Mouse (Mus musculus) hindbrain, embryonic 12.5 days (tissue): ENCODE data around the gene Ube2b. TPM values are rescaled to one million over a fixed set of nuclear protein-coding genes. Genes with fewer than 3 reads are reported as not detected.

ENCODE experiments used
- ATAC-seq: fragments of 200-750 bp; cut with Nextera tagmentation; 2 replicates; pipeline ENCODE4 v1.8.0; 2017; ENCODE audit warnings: moderate TSS enrichment; ENCODE audit not compliant: low FRiP score
- H3K27ac ChIP-seq: fragments of 300-500 bp; sonication (generic); 2 replicates; pipeline ENCODE4 v1.5.1; 2016; ENCODE audit warnings: mild to moderate bottlenecking
- H3K27me3 ChIP-seq: fragments of 300-500 bp; sonication (generic); 2 replicates; pipeline ENCODE4 v1.6.1; 2016; ENCODE audit warnings: mild to moderate bottlenecking
- H3K36me3 ChIP-seq: fragments of 300-500 bp; sonication (generic); 2 replicates; pipeline ENCODE4 v1.6.1; 2016; ENCODE audit warnings: mild to moderate bottlenecking
- H3K4me1 ChIP-seq: fragments of 300-500 bp; sonication (generic); 2 replicates; pipeline ENCODE4 v1.6.1; 2016
- H3K4me2 ChIP-seq: fragments of 300-500 bp; sonication (generic); replicated peaks from 2 replicates; pipeline ENCODE4 v1.6.1; 2016; ENCODE audit warnings: mild to moderate bottlenecking
- H3K4me3 ChIP-seq: fragments of 300-500 bp; sonication (generic); 2 replicates; pipeline ENCODE4 v1.5.1; 2016; ENCODE audit warnings: mild to moderate bottlenecking
- H3K9ac ChIP-seq: fragments of 300-500 bp; sonication (generic); 2 replicates; pipeline ENCODE4 v1.6.1; 2016; ENCODE audit warnings: mild to moderate bottlenecking, moderate library complexity
- H3K9me3 ChIP-seq: fragments of 300-500 bp; sonication (generic); replicated peaks from 2 replicates; pipeline ENCODE4 v1.6.1; 2016; ENCODE audit warnings: mild to moderate bottlenecking
- WGBS: fragments of 180-500 bp; shearing (Covaris S2); methylation state at CpG from one replicate; pipeline ENCODE4 v1.1.7; 2016; 5-methylcytosine and 5-hydroxymethylcytosine counted together
- polyA plus RNA-seq: library from polyadenylated mRNA; unstranded; fragments of >200 nt; fragmentation: Nextera tagmentation; extraction: Ambion mirVana; gene quantifications from 2 replicates; pipeline ENCODE4 v1.2.1, GENCODE M21; 2016

Ube2b gene
- polyA plus RNA-seq, 1 experiment from 2014 or later: 228 TPM

DNA sequence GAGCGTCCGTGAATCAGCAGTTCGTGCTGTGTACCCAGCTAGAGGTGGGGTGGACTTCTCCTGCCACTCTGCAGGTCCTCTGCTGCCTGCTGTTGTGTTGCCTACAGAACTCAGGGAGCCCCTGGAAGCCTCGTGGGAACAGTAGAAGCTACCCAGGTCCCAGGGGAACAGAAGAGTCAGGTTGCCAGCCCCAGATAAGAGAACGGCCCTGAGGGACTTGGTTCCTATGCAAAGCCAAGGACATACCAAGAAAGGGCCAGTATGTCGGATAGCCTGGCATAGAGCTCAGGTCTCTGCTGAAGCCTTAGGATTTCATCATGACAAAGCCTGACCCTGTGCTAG lies 57.1 kb downstream of the Ube2b start:
- Histone ChIP-seq H3K36me3 (no peaks in the 10 kb centered on the region), H3K4me1 (peaks cover 13% of the 10 kb centered on the region), H3K27me3 (no peaks in the 10 kb centered on the region), H3K9ac (peak overlapping the region; percentile 36), H3K9me3 (no peaks in the 10 kb centered on the region), H3K4me3 (no peak overlapping the region), H3K4me2 (peak overlapping the region; percentile 20), H3K27ac (no peak overlapping the region)
- 41% methylated on average over 6 of the region's 6 CpGs for WGBS
- ATAC-seq: 0 out of 2 replicates have a peak, but pooled peaks have one; percentile 19

DNA sequence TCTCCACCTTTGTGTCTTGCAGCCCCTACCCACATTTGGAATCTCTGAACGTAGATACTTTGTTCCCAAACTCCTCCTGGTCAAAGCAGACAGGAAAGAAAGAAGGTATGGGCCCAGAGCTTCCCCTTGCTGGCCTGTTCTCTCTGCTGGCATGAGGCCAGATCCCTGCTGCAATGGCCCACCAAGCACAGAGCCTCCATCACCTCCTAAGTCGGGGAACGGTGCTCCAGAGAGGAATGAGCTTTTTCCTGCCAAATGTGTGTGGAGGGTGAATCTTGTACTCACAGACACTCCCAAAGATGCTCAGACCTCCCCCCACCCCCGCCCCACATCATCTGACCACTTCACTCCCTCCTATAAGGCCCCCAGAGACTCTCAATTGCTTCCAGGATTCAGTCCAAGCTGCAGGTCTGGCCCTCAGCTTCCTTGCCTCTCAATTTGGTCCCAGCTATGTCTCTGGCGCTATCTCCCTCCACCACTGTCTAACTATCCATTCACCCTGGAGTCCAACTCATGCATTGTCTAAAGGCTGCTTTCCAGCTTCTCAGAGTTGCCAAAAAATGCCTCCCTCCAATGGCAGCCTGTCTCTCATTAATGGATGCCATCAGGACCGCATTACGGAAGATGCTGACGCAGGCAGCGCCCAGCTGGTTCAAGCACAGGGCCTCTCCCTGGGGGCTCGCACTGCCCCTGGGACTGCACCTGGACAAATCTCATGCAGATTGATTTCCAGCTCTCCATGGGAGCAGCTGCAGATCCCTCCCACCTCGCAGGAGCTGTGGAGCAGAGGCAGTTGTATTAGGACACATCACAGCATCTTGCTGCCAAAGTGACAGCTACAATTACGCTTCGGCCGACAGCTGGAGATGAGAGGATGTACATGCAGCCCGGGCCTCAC lies 57.7 kb downstream of the Ube2b start:
- 0 out of 2 replicates have a peak, but pooled peaks have one; percentile 29 for ATAC-seq
- Histone ChIP-seq H3K27me3 (no peaks in the 10 kb centered on the region), H3K36me3 (no peaks in the 10 kb centered on the region), H3K9me3 (no peaks in the 10 kb centered on the region), H3K4me1 (peaks cover 13% of the 10 kb centered on the region), H3K4me3 (no peak overlapping the region), H3K9ac (peak overlapping the region; percentile 36; the same call in 1 of the 2 replicates), H3K4me2 (peak overlapping the region; percentile 20), H3K27ac (peak overlapping the region; percentile 23; the same call in 1 of the 2 replicates)
- WGBS: 47% methylated on average over 15 of the region's 15 CpGs

DNA sequence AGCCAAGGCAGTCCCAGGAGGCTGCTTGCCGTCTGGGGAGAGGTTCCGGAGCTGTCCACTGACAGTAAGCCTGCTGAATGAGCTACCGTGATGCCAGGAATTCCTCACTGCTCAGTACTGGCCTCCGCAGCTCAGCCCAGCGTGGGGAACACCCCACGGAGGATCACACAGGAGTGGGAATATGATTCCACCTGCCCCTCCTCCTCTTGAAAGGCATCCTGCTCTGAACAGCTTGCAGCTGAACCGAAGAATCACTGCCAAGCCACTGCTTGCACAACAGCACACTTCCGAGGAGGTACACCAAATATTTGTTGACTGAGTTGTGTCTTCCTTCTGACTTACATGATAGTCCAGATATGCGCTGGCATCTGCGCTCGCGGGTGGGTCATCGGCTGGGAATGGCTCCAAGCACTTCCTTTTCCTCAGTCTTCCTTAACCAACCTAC lies 60.0 kb downstream of the Ube2b start:
- H3K4me2 ChIP-seq: no peak overlapping the region
- no peak for ATAC-seq
- H3K9me3 ChIP-seq: no peaks in the 10 kb centered on the region
- H3K4me3 ChIP-seq: no peak overlapping the region
- no peaks in the 10 kb centered on the region for H3K36me3 ChIP-seq
- no peak overlapping the region for H3K27ac ChIP-seq
- peaks cover 16% of the 10 kb centered on the region for H3K4me1 ChIP-seq
- WGBS: 77% methylated on average over 13 of the region's 13 CpGs
- H3K27me3 ChIP-seq: no peaks in the 10 kb centered on the region
- H3K9ac ChIP-seq: no peak overlapping the region

DNA sequence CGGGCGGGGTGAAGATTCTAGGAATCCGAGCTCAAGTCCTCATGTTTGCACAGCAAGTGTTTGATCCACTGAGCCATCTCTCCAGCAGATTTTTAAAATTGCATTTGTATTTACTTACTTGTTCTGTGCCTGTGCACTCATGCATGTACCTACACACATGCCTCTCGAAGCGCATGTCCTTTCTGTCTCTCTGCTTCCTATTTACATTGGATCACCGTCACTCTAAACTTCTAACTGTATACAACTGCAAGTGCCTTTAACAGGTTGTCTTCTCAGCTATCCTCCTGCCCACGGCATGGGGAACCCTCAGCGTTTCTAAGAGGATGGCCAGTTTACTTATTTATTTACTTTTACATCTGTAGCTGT lies 61.0 kb downstream of the Ube2b start:
- Histone ChIP-seq H3K27me3 (no peaks in the 10 kb centered on the region), H3K4me2 (no peak overlapping the region), H3K9me3 (no peaks in the 10 kb centered on the region), H3K27ac (no peak overlapping the region), H3K36me3 (no peaks in the 10 kb centered on the region), H3K9ac (no peak overlapping the region), H3K4me1 (peaks cover 16% of the 10 kb centered on the region), H3K4me3 (no peak overlapping the region)
- no peak for ATAC-seq
- WGBS: 78% methylated on average over 8 of the region's 8 CpGs

DNA sequence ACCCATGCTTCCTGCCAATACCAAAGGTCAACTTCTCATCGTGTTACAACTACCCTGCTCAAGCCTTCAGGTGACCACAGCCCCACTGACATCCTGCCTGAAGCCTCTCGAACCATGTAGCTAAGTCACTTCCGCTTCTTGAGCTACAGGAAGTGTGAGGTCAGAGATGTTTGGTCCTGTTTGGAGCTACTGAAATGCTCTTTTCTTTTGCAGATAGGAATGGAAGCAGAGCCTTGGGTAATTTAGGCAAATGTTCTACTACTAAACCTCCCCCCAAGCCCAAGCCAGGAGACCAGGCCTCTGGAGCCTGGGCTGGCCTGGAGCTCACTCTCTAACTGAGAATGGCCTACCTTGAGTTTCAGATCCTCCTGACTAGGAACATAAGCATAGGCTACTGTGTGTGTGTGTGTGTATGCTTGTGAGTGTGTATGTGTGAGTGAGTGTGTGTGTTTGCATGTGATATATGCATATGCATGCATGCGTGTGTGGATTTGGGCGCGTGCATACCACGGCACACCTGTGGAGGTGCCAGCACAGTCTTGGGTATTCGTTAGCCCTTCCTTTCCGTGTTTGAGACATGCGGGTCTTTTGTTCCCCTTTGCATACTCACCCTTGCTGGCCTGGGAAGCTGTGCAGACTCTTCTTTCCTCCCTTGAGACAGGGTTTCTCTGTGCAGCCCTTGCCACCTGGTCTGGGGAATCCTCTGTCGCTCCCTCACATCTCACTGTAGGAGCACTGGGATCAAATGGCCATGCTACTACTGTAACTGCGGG lies 61.6 kb downstream of the Ube2b start:
- Histone ChIP-seq H3K4me2 (no peak overlapping the region), H3K36me3 (no peaks in the 10 kb centered on the region), H3K9ac (no peak overlapping the region), H3K27ac (no peak overlapping the region), H3K4me3 (no peak overlapping the region), H3K4me1 (peaks cover 16% of the 10 kb centered on the region), H3K27me3 (no peaks in the 10 kb centered on the region), H3K9me3 (no peaks in the 10 kb centered on the region)
- ATAC-seq: no peak
- 83% methylated on average over 12 of the region's 12 CpGs for WGBS

DNA sequence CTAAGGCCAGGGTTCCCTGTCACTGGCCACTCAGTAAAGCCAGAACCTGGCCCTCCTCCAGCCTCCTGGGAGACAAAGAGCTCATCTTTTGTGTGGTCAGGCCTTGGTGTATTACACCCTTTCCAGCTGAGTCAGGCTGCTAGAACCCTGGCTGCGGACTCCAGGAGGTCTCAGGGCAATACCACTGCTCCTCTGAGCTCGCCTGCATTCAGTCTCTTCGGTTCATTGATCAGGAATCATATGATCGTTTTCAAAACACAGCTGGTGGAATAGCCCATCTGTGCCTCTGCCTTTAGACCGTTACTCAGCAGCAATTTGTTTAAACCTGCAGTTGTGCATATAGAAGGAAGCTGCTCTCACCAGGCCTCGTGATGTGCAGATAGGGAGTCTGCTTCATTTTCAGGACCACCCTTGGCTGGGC lies 63.2 kb downstream of the Ube2b start:
- Histone ChIP-seq H3K4me2 (no peak overlapping the region), H3K4me3 (no peak overlapping the region), H3K27ac (peak overlapping the region; percentile 48; the same call in 1 of the 2 replicates), H3K27me3 (no peaks in the 10 kb centered on the region), H3K9ac (no peak overlapping the region), H3K36me3 (no peaks in the 10 kb centered on the region), H3K4me1 (0 out of 2 replicates have a peak, but pooled peaks cover 3% of the 10 kb centered on the region), H3K9me3 (no peaks in the 10 kb centered on the region)
- ATAC-seq: no peak
- 60% methylated on average over 6 of the region's 6 CpGs for WGBS

DNA sequence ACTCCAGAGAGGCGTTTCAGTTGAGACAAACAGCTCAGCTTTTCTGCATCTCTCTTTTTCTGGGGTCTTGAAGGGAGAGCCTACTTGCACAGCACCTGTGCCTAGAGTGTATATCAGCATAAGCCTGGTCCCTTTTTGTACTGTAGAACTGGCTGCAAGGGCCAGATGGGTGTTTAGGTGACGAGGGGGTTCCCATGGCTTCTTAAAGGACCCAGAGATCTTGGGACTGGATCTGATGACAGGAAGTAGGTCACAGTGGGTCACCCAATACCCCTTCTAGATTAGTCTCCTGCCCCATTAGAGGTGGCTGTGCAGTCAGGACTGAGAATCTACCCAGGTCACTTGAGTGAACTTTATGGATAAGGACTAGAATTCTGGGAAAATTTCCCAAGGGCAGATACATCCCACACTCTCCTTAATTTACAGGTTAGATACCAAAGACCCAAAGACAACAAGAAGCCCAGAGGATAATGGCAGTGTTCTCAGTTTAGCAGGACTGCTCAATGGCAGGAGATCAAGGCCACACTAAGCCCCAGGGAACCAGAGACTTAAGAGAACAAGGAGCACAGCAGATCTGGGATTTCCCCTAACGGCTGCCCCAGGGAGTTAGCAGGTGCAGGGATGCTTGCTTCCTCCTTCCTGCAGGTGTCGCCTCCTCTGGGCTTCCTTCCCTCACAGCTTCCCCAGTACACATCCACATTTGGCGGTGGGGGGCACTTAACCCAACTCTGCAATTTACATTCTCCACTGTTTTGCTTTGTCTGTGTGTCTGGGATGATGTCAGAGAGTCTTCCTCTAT lies 64.7 kb downstream of the Ube2b start:
- H3K27ac ChIP-seq: no peak overlapping the region
- ATAC-seq: no peak
- H3K9ac ChIP-seq: no peak overlapping the region
- H3K36me3 ChIP-seq: no peaks in the 10 kb centered on the region
- H3K27me3 ChIP-seq: no peaks in the 10 kb centered on the region
- no peak overlapping the region for H3K4me3 ChIP-seq
- no peaks in the 10 kb centered on the region for H3K9me3 ChIP-seq
- H3K4me1 ChIP-seq: 0 out of 2 replicates have a peak, but pooled peaks cover 3% of the 10 kb centered on the region
- H3K4me2 ChIP-seq: no peak overlapping the region
- whole genome bisulfite sequencing: 58% methylated on average over 5 of the region's 5 CpGs

Other genes starting within 250 kb of the Ube2b start
- 16.4 and 18.1 TPM in 2 replicates for gene Sec24a, start 237.1 kb downstream of the Ube2b start, polyA plus RNA-seq
- gene Sar1b, start 237.1 kb downstream of the Ube2b start, polyA plus RNA-seq: 125 and 126 TPM in 2 replicates
- 0.83 and 1.0 TPM in 2 replicates for gene Jade2, start 143.1 kb downstream of the Ube2b start, polyA plus RNA-seq
- gene Cdkn2aipnl, start 33.1 kb downstream of the Ube2b start, polyA plus RNA-seq: 106 and 107 TPM in 2 replicates
- 17.4 and 17.5 TPM in 2 replicates for gene Cdkl3, start 3.5 kb upstream of the Ube2b start, polyA plus RNA-seq
- 123 and 126 TPM in 2 replicates for gene Ppp2ca, start 97.9 kb upstream of the Ube2b start, polyA plus RNA-seq
- not detected in 2 replicates for gene Olfr1373, start 144.8 kb upstream of the Ube2b start, polyA plus RNA-seq
- not detected in 2 replicates for gene Olfr1371, start 213.2 kb upstream of the Ube2b start, polyA plus RNA-seq
- gene Skp1a, start 231.2 kb upstream of the Ube2b start, polyA plus RNA-seq: 978 and 979 TPM in 2 replicates